Mouse (Mus musculus): ENCODE data around the gene Scamp1.

DNA sequence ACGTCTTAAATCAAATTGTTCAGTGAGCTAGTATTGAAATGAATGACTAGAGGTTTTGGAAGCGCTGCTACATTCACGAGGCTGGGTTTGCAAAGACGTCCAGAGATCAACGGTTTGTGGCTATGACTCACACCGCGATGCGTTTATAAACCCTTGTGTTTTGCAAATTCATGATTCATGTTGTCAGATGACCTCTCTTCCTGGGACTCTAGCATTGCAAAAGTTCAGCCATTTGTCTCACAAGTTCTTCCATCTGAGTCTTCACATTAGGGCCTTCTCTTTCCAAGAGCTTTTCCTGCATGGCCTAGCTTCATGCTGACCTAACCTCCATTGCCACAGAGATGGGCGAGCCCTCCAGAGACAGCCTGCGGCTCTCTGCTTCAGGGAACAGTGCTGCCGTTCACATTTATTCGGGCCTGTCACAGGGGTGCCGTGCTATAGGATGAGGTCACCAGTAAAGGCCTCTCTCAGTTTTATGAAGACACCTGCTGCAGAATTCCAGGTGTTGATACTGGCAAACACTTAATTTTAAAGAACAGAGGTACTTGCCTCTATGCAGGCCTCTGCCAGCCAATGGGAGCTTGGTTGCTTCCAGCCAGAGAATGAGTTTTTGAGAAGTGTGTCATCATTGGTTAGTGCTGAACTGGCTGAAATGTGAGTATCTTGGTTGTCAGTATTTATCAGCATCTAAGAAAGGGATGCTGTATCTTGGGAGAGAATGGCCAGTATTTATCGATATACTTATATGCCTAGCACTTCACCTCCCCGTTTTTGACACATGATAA lies 131.0 kb downstream of the Scamp1 start:
- TF ChIP-seq TAL1 (IDR thresholded peaks at IDR 0.05; ENCODE audit: low read length) (no peak), GATA1 (IDR thresholded peaks at IDR 0.05; ENCODE audit: low read length) (no peak)
